Mouse (Mus musculus) left cerebral cortex, adult 6 months (tissue): ENCODE data around the gene Hif3a. TPM values are rescaled to one million over a fixed set of nuclear protein-coding genes. Genes with fewer than 3 reads are reported as not detected.

Source experiments
- long read RNA-seq, 2 experiments: library from polyadenylated mRNA; unstranded; transcript quantifications; one replicate each; pipeline ENCODE4 v2.0.0; 2019 to 2020
- polyA plus RNA-seq: library from polyadenylated mRNA; unstranded; fragments of <200 nt; fragmentation: Nextera tagmentation; gene quantifications from 2 replicates; pipeline ENCODE4 v1.2.3, GENCODE M21; 2021

The Hif3a gene
- polyA plus RNA-seq, result 0.82 and 1.1 TPM in 2 replicates
- long read RNA-seq, experiment 1, partial matches to known transcripts, result 0 of 1 reads
- long read RNA-seq, experiment 1, other reads (novel, unspliced or antisense), result 1 of 1 reads
- long read RNA-seq, experiment 2, result 0 reads

DNA sequence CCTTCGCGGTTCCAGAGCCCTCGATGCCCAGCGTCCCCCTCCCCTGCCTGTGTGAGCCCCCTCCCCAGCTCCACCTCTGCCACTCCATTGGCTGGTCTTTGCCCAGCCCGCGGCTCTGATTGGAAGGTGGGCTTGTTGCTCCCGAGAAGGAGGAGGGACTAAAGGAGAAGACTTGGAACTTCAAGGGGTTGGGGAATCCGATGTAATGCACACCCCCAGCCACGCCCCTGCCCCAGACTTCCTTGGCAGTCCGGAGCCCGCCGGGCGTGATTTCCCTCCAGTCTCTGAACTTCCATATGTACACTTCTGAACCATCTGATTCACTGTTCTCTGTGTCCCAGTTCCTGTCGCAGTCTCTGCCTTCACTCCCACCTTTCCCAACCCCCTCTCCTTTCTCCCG lies at the start of gene Hif3a:
Hif3a (minus strand) TSS at position 39 of the 400 bp plus-strand sequence.

DNA sequence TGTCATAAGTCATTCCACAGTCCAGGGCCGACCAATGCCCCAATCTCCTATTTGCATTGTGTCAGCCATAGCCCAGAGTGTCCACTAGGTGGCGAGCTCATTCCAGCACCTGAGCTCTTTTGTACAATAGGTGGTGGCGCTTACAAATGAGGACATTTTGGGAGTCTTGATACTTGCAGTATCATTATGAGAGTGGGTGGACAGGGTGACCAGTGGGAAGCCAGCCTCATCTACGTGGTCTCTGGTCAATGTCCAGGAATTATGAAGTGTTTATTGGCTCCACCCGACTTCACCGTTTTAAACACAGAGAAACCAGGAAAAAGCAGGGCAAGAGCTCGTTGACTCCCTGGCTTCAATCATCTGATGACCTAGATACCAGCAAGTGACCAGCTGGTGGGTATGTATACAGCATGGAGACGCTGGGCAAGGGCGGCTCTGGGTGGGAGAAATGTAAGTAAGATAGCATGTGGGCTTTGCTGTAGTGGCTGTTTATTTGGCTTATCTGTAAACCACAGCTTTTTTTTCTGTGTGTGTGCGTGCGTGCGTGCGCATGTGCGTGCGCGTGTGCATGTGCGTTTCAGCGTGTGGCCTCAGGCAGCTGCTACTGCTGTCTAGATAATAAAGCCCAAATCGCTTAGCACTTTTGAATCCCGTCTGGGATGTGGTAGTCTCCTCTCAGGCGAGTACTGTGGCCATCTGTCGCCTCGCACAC lies 11.8 kb upstream of the Hif3a start, which contains the start of gene Psg16:
Psg16 (plus strand) TSS at position 137 of the 712 bp plus-strand sequence.

DNA sequence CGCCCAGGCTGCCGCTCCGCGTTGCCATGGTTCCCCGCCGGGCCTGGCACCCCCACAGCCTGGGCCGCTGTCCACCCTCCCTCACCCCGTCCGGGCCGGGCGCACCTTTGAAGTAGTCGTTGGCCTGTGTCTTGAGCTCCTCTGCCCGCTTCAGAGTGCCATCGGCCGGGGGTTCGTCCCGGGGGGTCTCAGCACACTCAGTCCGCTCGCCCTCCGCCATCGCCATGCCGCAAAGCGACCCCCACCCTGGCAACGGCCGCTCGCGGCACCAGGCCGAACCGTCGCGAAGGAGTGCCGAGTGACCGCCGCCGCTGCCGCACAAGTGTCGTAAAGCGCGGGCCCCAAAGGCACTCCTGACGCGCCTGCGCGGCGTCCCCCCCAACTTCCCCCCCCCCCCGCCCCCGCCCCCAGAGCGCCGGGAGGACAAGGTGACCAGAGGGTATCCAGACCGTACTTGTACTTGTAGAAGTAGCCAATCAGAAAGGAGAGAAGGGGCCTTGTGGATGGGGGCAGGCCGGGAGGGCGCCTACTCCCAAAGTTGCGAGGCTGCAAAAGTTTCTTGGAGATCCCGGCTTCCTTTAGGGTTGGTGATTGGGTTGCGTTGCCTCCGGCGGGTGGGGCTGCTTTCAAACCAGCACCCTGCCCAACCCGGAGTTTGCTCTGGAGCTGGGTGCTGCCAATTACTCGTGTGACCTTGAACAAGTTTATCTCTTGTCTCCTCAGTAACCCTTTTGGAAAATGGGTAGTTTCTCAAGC lies 34.5 kb downstream of the Hif3a start, which contains the start of gene Ppp5c:
Ppp5c (minus strand) TSS at position 337 of the 756 bp plus-strand sequence.

DNA sequence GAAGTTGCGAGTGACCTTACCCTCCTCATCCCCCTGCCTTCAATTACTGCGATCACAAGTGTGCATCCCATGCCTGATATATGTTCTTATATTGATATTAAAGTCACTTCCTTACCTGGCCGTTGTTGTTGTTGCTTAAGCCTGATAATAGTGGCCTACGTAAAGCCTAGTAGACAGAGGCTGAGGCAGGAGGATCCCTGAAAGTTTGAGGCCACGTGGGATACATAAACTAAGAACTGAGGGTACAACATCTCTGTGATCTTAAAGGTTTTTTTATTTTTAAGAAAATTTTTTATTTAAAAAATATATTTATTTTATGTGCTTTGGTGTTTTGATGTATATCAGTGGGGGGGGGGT lies 69.8 kb downstream of the Hif3a start, which contains the start of gene Ccdc8:
Ccdc8 (plus strand) TSS at position 258 of the 357 bp plus-strand sequence.

DNA sequence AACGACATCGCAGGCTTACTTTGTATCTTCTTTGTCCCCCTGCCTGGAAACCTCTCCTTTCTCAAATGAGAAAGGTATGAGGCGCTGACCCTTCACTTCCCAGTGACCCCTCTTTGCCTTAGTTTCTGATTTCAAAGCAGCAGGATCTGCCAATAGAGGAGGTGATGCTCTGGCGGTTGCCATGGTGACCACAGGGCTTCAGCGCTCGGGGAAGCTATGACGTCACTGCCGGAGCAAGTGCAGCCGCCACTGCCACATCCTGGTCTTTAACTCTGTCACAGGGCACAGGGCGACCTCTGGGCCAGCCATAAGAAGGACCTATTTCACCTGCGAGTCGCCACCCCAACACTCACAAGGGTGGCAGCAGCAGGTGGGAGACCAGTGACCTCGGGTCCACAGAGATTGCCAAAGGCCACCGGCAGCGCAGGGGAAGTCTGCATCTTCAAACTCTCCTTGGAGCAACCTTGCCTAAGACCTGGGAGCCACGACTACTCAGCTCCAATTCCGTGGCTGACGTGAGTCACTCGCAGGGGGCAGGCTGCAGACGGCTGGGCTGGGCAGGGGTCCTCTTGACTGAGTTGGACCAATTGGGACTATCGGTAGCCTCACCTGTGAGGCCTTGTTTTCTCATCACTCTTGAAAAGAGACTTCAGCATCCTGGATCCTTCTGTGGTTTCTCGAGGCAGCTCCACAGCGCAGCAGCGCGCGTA lies 79.2 kb downstream of the Hif3a start, which contains the start of gene Gm42372:
Gm42372 (plus strand) TSS at position 228 of the 710 bp plus-strand sequence.

Other genes starting within 250 kb of the Hif3a start
- gene Strn4, start 246.5 kb downstream of the Hif3a start, polyA plus RNA-seq, result 39.6 and 117 TPM in 2 replicates
- gene Fkrp, start 245.7 kb downstream of the Hif3a start, polyA plus RNA-seq, result 22.6 and 23.2 TPM in 2 replicates
- 0.92 and 1.4 TPM in 2 replicates for gene Prkd2, start 219.5 kb downstream of the Hif3a start, polyA plus RNA-seq
- gene Dact3, start 187.1 kb downstream of the Hif3a start, polyA plus RNA-seq, result 11.7 and 14.8 TPM in 2 replicates
- 4.2 and 7.8 TPM in 2 replicates for gene Gng8, start 170.6 kb downstream of the Hif3a start, polyA plus RNA-seq
- gene Ptgir, start 155.9 kb downstream of the Hif3a start, polyA plus RNA-seq, result not detected in 2 replicates
- gene Calm3, start 138.3 kb downstream of the Hif3a start, polyA plus RNA-seq, result 463 and 548 TPM in 2 replicates
- 78.1 and 86.9 TPM in 2 replicates for gene Pnmal2, start 117.7 kb downstream of the Hif3a start, polyA plus RNA-seq
- gene Pnmal1, start 102.7 kb downstream of the Hif3a start, polyA plus RNA-seq, result 54.7 and 66.6 TPM in 2 replicates
- gene Gm42372, start 79.3 kb downstream of the Hif3a start, polyA plus RNA-seq, result 12.2 and 12.7 TPM in 2 replicates
- gene Ccdc8, start 69.7 kb downstream of the Hif3a start, polyA plus RNA-seq, result 0.26 and 0.40 TPM in 2 replicates
- gene Ppp5c, start 34.5 kb downstream of the Hif3a start, polyA plus RNA-seq, result 143 and 174 TPM in 2 replicates
- gene Psg16, start 11.6 kb upstream of the Hif3a start, polyA plus RNA-seq, result 2.7 and 3.6 TPM in 2 replicates
- not detected in 2 replicates for gene Ceacam3, start 87.9 kb upstream of the Hif3a start, polyA plus RNA-seq
- not detected in 2 replicates for gene Psg29, start 141.1 kb upstream of the Hif3a start, polyA plus RNA-seq